Mouse (Mus musculus) limb, embryonic 11.5 days (tissue): ENCODE measurements around the gene Sod1. TPM values are rescaled to one million over a fixed set of nuclear protein-coding genes. Genes with fewer than 3 reads are reported as not detected.

ENCODE experiments used
- ATAC-seq: fragments of 200-750 bp; cut with Nextera tagmentation; 2 replicates; pipeline ENCODE4 v1.8.0; 2017; ENCODE audit warnings: low read depth; ENCODE audit not compliant: insufficient number of reproducible peaks, low FRiP score, low TSS enrichment
- DNase-seq: peaks from one replicate; pipeline ENCODE4 v3.0.0-alpha.2; 2015; ENCODE audit warnings: low spot score
- H3K27ac ChIP-seq: fragments of 300-500 bp; sonication (generic); replicated peaks from 2 replicates; pipeline ENCODE4 v1.5.1; 2014; ENCODE audit warnings: low read depth, mild to moderate bottlenecking, low read length
- H3K27me3 ChIP-seq: fragments of 300-500 bp; sonication (generic); 2 replicates; pipeline ENCODE4 v1.6.1; 2014; ENCODE audit warnings: mild to moderate bottlenecking, low read length, mixed read lengths; ENCODE audit not compliant: control insufficient read depth, insufficient read depth
- H3K36me3 ChIP-seq: fragments of 300-500 bp; sonication (generic); 2 replicates; pipeline ENCODE4 v1.6.1; 2014; ENCODE audit warnings: mild to moderate bottlenecking, low read length, moderate library complexity, mixed read lengths; ENCODE audit not compliant: control insufficient read depth, insufficient read depth
- H3K4me1 ChIP-seq: fragments of 300-500 bp; sonication (generic); 2 replicates; pipeline ENCODE4 v1.6.1; 2014; ENCODE audit warnings: low read length, mixed read lengths; ENCODE audit not compliant: control insufficient read depth, insufficient read depth
- H3K4me2 ChIP-seq: fragments of 300-500 bp; sonication (generic); 2 replicates; pipeline ENCODE4 v1.6.1; 2014; ENCODE audit warnings: low read depth, mild to moderate bottlenecking, moderate library complexity; ENCODE audit not compliant: severe bottlenecking
- H3K4me3 ChIP-seq: fragments of 300-500 bp; sonication (generic); 2 replicates; pipeline ENCODE4 v1.5.1; 2014; ENCODE audit warnings: low read depth, low read length
- H3K9ac ChIP-seq: fragments of 300-500 bp; sonication (generic); 2 replicates; pipeline ENCODE4 v1.6.1; 2014; ENCODE audit warnings: mild to moderate bottlenecking, low read length
- H3K9me3 ChIP-seq: fragments of 300-500 bp; sonication (generic); 2 replicates; pipeline ENCODE4 v1.6.1; 2016; ENCODE audit warnings: low read length; ENCODE audit not compliant: control insufficient read depth
- WGBS: fragments of 180-500 bp; shearing (Covaris S2); extraction: QIAGEN DNeasy Blood & Tissue Kit; methylation state at CpG from one replicate; pipeline ENCODE4 v1.1.7; 2014; 5-methylcytosine and 5-hydroxymethylcytosine counted together
- polyA plus RNA-seq: library from polyadenylated mRNA; unstranded; fragments of >200 nt; fragmentation: Nextera tagmentation; extraction: Ambion mirVana; gene quantifications from 2 replicates; pipeline ENCODE4 v1.2.1, GENCODE M21; 2014

Sod1 gene
- polyA plus RNA-seq, 1 experiment from 2014 or later, result 1,400 TPM

- no peak overlapping the region for H3K27ac ChIP-seq
- peaks cover 12% of the 10 kb centered on the region for H3K36me3 ChIP-seq
- no peak overlapping the region for H3K4me3 ChIP-seq
- no peaks in the 10 kb centered on the region for H3K27me3 ChIP-seq
- 88% methylated on average over 6 of the region's 6 CpGs for WGBS
- no peaks in the 10 kb centered on the region for H3K4me1 ChIP-seq
- H3K4me2 ChIP-seq, result no peak overlapping the region
- ATAC-seq (no peak), DNase-seq (no peak)
- no peaks in the 10 kb centered on the region for H3K9me3 ChIP-seq
- no peak overlapping the region for H3K9ac ChIP-seq
Observed at GRCm38 (mm10) chr16:90229897-90230296, 9.3 kb downstream of the Sod1 start.

- 91% methylated on average over 7 of the region's 7 CpGs for WGBS
Observed at GRCm38 (mm10) chr16:90231302-90231701, 10.7 kb downstream of the Sod1 start.

GRCm38 (mm10) chr16:90233702-90234101 is 13.1 kb downstream of the Sod1 start:
- no peak overlapping the region for H3K4me3 ChIP-seq
- ATAC-seq, result no peak
- no peaks in the 10 kb centered on the region for H3K27me3 ChIP-seq
- no peak overlapping the region for H3K9ac ChIP-seq
- H3K27ac ChIP-seq, result no peak overlapping the region
- no peak overlapping the region for H3K4me2 ChIP-seq
- no peaks in the 10 kb centered on the region for H3K4me1 ChIP-seq
- no peaks in the 10 kb centered on the region for H3K9me3 ChIP-seq
- DNase-seq, result no peak
- peaks cover 5% of the 10 kb centered on the region; the same call in 1 of the 2 replicates for H3K36me3 ChIP-seq
- WGBS, result 91% methylated on average over 10 of the region's 10 CpGs

More at GRCm38 (mm10) chr16:90231302-90231701, 10.7 kb downstream of the Sod1 start:
- H3K27me3 ChIP-seq, result no peaks in the 10 kb centered on the region
- no peaks in the 10 kb centered on the region for H3K4me1 ChIP-seq
- peaks cover 12% of the 10 kb centered on the region for H3K36me3 ChIP-seq
- DNase-seq (no peak), ATAC-seq (no peak)
- H3K9me3 ChIP-seq, result no peaks in the 10 kb centered on the region
- no peak overlapping the region for H3K9ac ChIP-seq
- no peak overlapping the region for H3K4me3 ChIP-seq
- H3K4me2 ChIP-seq, result no peak overlapping the region
- no peak overlapping the region for H3K27ac ChIP-seq

- H3K9ac ChIP-seq, result no peak overlapping the region
- 88% methylated on average over 6 of the region's 6 CpGs for WGBS
- no peak overlapping the region for H3K27ac ChIP-seq
- DNase-seq (no peak), ATAC-seq (no peak)
- H3K36me3 ChIP-seq, result peaks cover 9% of the 10 kb centered on the region
- no peaks in the 10 kb centered on the region for H3K27me3 ChIP-seq
- no peak overlapping the region for H3K4me3 ChIP-seq
- no peak overlapping the region for H3K4me2 ChIP-seq
- H3K9me3 ChIP-seq, result no peaks in the 10 kb centered on the region
- no peaks in the 10 kb centered on the region for H3K4me1 ChIP-seq
Observed at GRCm38 (mm10) chr16:90234617-90235016, 14.1 kb downstream of the Sod1 start.

- Histone ChIP-seq H3K4me3 (no peak overlapping the region), H3K27me3 (no peaks in the 10 kb centered on the region), H3K4me1 (no peaks in the 10 kb centered on the region), H3K36me3 (peaks cover 5% of the 10 kb centered on the region), H3K9me3 (no peaks in the 10 kb centered on the region), H3K4me2 (no peak overlapping the region), H3K9ac (no peak overlapping the region), H3K27ac (no peak overlapping the region)
- 91% methylated on average over 3 of the region's 3 CpGs for WGBS
- no peak for DNase-seq
- no peak for ATAC-seq
Observed at GRCm38 (mm10) chr16:90235188-90235587, 14.6 kb downstream of the Sod1 start.

GRCm38 (mm10) chr16:90239128-90239746 is 18.7 kb downstream of the Sod1 start:
- no peaks in the 10 kb centered on the region for H3K9me3 ChIP-seq
- no peak overlapping the region for H3K4me3 ChIP-seq
- no peak overlapping the region for H3K4me2 ChIP-seq
- no peaks in the 10 kb centered on the region for H3K4me1 ChIP-seq
- WGBS, result 87% methylated on average over 6 of the region's 6 CpGs
- ATAC-seq (no peak), DNase-seq (no peak)
- no peak overlapping the region for H3K27ac ChIP-seq
- H3K36me3 ChIP-seq, result peaks cover 17% of the 10 kb centered on the region
- H3K9ac ChIP-seq, result no peak overlapping the region
- no peaks in the 10 kb centered on the region for H3K27me3 ChIP-seq

GRCm38 (mm10) chr16:90241875-90242274 is 21.3 kb downstream of the Sod1 start:
- no peaks in the 10 kb centered on the region for H3K4me1 ChIP-seq
- no peaks in the 10 kb centered on the region for H3K9me3 ChIP-seq
- DNase-seq (no peak), ATAC-seq (no peak)
- H3K36me3 ChIP-seq, result peaks cover 23% of the 10 kb centered on the region
- H3K9ac ChIP-seq, result no peak overlapping the region
- no peak overlapping the region for H3K27ac ChIP-seq
- no peaks in the 10 kb centered on the region for H3K27me3 ChIP-seq
- H3K4me3 ChIP-seq, result no peak overlapping the region
- no peak overlapping the region for H3K4me2 ChIP-seq
- WGBS, result 89% methylated on average over 4 of the region's 4 CpGs

GRCm38 (mm10) chr16:90242426-90243304 is 22.1 kb downstream of the Sod1 start:
- no peak for DNase-seq
- Histone ChIP-seq H3K4me1 (no peaks in the 10 kb centered on the region), H3K27me3 (no peaks in the 10 kb centered on the region), H3K27ac (no peak overlapping the region), H3K9me3 (no peaks in the 10 kb centered on the region), H3K4me2 (no peak overlapping the region), H3K9ac (no peak overlapping the region), H3K36me3 (peaks cover 23% of the 10 kb centered on the region), H3K4me3 (no peak overlapping the region)
- WGBS, result 83% methylated on average over 17 of the region's 17 CpGs
- no peak for ATAC-seq
